Mouse (Mus musculus) regulatory T cell (primary cell): ENCODE measurements around the gene Pacsin1.

Experiments
- in situ Hi-C: fragments of 300-600 bp; cut with MboI, MseI; formaldehyde crosslinking; loops from one replicate; pipeline ENCODE4 v1.15.1; 2025; ENCODE audit warnings: high pct_unique_total_duplicates

The Pacsin1 gene

DNA sequence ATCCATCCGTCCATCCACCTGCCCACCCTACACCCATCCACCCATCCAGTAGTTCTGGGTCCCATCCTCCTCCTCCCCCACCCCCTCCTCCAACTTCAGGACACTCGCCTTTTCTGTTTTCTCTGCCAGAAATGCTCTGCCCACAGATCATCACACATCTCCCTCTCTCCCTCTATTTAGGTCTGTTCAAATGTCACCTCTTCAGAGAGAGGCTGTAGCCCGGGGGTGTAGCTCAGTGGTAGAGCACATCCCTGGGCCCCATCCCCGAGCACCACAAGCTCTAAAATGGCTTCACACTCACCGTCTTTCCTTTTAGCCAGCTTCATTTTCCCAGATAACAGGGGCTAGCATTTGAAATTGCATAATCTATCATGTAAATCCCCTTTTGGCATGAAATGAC is 22.4 kb downstream of the Pacsin1 start:
- in situ Hi-C loops: no loop called here

DNA sequence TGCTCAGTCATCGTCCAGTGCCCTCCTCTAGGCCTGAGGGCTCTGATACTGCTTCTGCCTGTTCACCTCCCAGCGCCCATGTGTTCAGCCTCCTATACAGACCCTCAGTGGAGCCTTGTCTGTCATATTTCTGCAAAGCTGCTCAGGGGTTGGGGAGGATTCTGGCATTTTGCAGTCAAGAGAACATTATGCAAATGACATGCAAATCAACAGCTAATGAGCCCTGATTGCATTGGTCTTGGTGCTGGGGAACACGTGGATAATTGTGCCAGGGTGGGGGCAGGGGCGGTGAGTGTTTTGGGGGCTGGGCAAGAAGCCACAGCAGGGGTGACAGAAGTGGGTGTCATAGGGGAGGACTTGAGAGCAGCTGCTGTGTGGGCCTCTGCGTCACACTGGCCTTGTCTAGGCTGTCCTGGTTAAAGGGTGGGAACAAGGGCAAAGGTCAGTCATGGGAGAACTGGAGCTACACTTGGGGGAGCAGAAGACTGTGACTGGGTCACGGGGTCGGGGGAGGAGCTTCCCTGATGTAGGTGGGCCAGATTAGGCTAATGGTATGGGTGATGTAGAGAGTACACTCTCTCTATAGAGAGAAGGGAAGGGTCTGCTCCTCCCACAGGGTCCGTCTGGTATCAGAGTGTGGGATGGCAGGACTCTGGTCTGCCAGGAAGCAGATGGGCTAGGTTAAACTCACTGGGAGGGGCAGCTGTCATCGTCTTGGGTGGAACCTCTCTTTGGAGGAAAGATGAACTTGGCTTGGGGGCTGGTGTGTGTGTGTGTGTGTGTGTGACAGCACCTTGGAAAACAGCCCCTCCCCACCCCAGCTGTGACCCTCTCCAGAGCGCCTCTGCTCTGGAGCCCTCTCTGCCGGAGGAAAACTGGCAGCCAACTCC is 23.9 kb downstream of the Pacsin1 start:
- in situ Hi-C loops: no loop called here

DNA sequence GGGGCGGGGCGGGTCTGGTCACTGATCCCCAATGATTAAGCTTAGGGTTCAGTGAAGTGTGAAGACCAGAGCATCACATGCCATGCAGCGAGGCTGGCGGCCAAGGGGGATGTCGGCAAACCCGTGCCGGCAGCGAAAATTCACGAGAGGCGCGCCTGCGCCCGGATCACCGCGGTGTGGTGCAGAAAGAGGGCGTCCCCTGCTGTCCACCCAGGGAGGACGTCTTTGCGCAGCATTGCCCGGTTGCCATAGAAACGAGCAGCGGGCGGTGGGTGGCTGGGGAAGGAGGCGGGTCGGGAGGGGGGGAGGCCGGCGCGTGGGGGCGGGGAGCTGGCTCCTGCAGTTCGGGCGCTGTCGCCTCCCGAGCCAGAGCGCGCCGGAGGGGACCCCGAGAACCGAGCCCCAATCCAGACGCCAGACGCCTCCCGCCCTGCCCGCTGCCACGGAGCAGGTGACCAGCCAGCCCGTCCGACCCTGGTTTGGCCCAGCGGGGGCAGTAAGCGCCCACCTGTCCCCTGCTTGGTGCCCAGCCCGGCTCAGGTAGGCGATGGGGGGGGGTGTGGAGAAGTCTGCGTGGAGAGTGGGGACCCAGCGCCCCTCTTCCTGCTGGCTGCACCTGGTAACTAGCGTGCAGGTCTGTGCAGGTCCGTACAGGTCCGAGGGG is 29.7 kb downstream of the Pacsin1 start:
- in situ Hi-C loops: no loop called here

DNA sequence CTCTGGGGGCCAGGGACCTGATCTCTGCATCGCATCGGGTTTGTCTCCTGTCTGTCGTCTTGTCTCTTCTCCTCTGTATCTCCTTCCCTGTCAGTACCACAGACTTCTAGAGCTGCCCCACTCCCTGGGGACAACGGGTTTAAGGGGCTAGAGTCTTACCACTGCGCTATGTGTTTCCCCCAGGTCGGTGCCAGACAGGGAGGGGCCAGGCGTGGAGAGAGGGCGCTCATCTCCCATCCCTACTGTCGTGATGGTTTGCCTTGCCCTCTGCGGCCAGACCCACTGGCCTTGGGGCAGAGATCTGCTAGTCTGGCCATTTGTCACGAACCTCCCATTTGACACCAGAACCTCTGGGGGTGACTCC is 30.2 kb downstream of the Pacsin1 start:
- in situ Hi-C loops: no loop called here

DNA sequence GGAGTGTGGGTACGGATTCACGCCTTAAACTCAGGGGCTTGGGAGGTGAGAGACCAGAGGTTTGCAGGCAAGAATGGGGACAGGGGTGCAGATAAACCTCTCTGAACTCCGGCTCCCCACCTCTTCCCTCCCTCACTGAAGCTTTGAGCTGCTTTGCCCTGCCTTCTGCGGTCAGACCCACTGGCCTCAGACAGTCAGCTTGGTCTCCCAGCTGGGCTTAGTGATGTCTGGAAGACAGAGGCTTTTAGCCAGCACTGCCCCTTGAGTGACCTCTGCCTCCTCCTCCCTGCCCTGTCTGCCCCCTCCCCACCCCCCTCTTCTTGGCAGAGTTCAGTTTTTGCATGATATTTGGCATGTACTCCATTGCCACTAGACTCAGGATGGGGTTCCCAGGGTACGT is 31.1 kb downstream of the Pacsin1 start:
- in situ Hi-C loops: no loop called here

DNA sequence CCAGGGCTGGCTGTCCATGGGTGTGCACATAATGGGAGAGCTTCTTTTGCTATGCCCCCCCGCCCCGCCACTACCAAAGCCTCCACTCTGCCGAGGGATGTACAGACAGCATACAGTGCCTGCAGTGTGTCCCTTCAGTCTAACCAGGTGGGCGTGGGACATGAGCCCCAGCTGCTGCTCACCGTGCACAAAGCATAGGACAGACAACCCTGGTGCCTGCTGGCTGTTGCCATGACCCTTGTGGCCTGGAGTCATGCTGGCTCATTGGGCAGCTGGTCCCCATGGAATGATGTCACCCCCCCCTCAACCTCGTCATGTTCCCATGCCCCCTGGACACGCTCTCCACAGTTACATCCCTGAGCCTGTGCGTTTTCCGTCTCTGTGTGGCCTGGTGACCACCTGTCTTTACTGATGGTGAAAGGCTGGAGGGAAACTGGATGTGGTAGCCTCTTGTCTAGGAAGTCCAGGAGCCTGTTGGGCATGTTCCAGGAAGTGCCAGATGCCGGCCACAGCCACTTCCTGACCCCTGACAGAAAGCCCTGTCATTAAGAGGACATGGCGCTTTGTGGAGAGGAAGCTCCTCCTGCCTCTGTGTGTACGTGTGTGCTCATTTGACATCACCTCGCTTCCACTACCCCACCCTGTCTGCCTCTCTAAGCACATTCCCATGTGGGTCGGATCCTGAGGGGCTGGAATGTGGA is 35.8 kb downstream of the Pacsin1 start:
- in situ Hi-C loops: no loop called here

DNA sequence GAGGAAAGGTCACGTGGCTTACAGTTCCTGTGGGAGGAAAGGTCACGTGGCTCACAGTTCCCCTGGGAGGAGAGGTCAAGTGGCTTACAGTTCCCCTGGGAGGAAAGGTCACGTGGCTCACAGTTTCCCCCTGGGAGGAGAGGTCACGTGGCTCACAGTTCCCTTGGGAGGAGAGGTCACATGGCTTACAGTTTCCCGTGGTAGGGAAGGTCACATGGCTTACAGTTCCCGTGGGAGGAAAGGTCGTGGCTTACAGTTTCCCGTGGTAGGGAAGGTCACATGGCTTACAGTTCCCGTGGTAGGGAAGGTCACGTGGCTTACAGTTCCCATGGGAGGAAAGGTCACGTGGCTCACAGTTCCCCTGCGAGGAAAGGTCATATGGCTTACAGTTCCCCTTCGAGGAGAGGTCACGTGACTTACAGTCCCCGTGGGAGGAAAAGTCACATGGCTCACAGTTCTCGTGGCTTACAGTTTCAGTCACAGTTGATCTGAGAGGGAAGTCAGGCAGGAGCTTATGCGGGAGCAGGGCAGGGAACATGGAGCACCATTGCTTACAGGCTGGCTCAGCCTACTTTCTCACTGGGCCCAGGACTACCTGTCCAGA is 44.4 kb downstream of the Pacsin1 start:
- in situ Hi-C loops: no loop called here

DNA sequence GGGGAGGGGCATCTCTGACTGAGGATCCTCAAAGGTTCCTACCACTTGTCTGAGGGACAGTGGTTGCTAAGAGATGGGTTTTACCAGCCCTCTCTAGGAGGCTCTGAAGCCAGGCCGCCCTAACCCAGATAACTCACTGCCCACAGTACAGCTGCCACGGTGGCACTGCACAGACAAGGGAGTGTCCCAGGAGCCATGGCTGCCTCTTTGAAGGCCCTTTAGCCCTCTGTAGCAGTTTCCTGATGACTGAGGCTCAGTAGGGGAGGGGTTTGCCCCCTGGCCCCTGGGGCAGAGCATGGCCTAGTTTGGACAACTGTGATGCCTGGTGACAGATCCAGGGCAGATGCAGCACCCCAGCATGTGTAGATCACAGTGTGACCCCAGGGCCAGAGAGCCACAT is 45.5 kb downstream of the Pacsin1 start:
- in situ Hi-C loops: no loop called here

DNA sequence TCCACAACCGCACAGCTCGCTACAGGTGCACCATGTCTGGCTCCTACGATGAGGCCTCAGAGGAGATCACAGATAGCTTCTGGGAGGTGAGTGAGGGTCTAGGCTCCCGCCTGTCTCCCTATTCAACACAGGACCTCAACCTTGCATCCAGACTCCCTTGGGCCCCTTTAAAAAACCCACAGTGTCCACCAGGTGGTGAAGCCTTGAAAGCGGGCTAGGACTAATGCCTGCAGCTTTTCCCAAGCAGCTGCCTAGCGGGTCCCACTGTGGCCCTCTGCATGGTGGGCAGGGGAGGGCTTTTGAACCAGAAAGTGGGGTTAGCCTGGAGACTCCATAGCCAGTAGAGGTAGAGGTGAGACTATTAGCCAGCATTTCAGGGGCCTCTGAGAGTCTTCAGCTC is 46.5 kb downstream of the Pacsin1 start:
- in situ Hi-C loops: no loop called here

DNA sequence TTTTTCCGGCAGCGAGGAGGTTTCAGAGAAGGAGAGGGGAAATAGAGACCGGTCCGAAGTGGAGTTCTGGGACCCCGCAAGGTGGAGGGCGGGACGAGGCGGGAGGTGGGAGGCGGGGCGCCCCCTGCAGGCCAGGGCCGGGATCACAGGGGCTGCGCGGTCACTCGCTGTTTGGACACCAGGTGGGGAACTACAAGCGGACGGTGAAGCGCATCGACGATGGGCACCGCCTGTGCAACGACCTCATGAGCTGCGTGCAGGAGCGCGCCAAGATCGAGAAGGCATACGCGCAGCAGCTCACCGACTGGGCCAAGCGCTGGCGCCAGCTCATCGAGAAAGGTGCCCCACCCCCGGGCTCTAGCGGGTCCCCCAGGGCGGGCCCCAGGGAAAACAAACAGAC is 47.2 kb downstream of the Pacsin1 start:
- in situ Hi-C loops: no loop called here

DNA sequence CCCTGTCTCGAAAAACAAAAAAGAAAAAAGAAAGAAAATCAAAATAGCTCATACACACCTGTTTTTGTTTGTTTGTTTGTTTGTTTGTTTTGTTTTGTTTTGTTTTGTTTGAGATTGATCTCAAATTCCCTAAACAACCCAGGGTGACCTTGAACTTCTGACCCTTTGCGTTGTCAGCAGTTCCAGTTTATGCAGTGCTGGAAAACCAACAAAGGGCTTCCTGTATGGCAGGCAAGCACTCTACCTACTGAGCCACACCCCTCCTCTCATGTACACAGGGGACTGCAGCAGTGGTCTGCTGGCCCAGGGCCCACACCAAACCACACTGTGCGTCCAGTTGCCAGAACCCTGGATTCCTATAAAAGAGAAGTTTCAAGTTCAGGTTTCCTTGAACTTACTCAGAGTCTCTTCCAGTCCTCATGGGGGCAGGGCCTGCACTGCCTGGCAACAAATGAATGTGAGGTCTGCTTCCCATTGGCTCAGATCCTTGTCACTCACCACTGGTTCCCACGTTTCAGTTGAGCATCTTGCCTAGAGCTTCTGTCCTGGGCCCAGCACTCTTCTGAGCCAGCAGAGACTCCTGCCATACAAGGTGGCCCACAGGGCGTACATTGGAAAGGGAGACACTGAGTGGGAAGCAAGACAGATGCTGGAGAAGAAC is 48.8 kb downstream of the Pacsin1 start:
- in situ Hi-C loops: no loop called here

DNA sequence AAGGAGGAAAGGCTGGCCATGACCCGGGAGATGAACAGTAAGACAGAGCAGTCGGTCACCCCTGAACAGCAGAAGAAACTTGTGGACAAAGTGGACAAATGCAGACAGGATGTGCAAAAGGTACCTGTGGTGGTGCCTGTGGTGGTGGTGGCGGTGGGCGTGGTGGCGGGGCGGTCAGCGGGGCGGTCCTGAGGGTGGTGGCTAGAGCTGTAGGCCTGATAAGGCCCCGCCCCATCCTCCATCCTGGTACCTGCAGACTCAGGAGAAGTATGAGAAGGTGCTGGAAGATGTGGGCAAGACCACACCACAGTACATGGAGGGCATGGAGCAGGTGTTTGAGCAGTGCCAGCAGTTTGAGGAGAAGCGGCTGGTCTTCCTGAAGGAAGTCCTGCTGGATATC is 50.4 kb downstream of the Pacsin1 start:
- in situ Hi-C loops: no loop called here

DNA sequence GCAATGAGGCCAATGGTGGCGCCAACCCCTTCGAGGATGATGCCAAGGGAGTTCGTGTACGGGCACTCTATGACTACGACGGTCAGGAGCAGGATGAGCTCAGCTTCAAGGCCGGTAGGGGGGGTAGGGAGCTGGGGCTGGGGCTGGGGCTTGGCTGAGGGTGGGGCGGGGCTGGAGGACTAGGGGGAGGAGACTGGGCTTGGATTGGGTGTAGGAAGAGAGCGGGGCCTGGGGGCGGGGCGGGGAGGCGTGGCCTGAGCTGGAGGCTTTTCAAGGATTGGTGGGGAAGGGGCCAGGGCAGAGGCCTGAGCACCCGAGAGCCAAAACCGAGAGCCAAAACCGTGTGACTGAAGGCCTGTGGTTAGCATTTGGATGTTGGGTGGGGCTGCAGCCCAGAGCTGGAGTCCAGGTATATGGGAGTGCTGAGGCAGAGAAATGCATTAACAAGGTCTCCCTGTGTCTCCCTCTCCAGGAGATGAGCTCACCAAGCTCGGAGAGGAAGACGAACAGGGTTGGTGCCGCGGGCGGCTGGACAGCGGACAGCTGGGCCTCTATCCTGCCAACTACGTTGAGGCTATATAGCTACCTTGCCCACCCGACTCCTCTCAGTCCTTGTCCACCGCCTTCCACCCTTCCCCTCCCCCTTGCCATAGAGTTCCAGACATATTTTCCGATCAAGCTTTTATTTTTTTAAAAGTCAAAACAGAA is 52.8 kb downstream of the Pacsin1 start:
- in situ Hi-C loops: no loop called here

DNA sequence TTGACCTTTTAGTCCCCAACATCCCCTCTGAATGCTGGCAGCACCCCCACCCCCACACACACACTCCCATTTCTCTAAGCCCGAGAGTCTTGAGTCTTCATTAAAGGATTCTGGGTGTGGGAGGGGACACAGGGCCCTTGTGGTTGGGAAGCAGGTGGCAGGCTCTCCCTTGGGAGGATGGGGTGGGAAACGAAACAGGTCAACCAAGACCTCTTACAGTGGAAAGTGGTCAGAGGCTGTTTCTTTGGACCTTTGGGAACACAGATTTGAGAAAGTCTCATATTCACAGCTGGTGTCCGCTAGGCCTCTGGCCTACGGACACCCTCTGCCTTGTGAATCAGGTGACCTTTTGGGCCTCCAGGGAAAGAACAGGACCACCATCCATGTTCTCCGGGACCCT is 54.3 kb downstream of the Pacsin1 start:
- in situ Hi-C loops: no loop called here

DNA sequence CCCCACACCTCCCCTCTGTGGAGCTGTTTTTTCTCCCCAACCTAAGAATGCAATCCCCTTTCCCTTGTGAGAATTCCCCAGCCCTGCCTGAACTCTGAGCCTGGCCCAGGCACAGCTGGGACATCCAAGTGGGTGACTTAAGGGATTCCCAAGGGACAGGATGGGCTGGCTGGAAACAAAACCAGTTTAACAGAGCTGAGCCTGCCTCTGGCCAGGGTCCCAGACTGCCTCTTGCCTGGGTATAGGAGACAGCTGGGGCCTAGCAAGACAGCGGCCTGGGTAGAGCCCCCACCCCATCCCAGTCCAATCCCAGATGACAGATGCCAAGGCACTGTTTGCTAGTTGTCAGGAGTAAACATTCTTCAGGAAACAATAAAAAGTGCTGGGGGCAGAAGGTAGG is 57.5 kb downstream of the Pacsin1 start:
- in situ Hi-C loops: no loop called here

DNA sequence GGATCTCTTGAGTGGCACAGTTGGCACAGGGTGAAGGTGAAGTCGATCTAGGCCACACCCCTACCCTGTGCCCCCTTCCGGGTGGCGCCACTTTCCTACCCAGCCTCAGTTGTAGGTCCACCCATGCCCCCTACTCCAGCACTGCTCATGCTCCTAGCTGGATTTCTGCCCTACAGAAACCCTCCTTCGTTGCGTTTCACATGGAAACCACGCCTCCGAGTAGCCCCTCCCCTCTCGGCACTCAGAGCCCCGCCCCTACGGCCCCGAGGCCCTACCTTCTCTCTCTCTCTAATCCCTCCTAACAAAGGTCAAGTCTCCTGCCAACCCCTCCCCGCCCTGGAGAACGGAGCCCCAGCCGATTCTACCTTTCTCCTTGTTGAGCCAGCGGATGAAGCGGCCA is 61.5 kb downstream of the Pacsin1 start:
- in situ Hi-C loops: no loop called here

DNA sequence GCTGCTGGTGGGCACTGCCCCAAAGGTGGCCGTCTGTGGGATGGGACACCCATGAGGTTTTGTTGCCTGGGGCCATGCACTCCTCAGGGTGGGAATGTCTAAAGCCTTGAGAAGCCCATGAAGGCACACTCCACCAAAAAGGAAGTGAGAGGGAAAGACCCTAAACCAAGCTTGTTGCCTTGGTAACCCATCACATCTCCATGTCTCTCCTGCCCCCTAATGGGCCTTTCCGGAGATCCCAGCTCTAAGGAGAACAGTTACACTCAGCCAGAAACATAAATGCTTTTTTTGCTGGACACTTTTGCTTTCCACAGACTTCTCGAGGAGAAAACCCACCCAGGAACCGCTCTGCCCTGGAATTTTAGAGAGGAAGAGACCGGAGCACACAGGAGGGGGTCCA is 62.9 kb downstream of the Pacsin1 start:
- in situ Hi-C loops: no loop called here

DNA sequence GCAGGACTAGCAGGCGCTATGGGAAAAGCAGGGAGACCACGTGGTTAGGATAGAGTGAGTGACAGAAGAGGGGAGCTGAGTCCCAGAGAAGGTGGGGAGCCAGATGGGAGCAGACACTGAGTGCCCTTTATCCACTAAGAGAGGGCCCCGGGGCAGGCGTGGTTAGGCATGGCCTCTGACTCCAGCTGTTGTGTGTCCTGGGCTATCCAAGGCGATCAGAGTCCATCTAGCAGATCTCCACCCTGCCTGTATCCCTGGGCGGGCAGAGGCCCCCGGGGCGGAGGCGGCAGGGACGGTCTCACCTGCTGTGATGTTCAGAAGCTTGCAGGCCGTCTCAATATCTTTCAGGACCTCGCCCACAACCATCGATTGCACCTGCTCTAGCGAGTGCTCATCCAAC is 64.4 kb downstream of the Pacsin1 start:
- in situ Hi-C loops: no loop called here

DNA sequence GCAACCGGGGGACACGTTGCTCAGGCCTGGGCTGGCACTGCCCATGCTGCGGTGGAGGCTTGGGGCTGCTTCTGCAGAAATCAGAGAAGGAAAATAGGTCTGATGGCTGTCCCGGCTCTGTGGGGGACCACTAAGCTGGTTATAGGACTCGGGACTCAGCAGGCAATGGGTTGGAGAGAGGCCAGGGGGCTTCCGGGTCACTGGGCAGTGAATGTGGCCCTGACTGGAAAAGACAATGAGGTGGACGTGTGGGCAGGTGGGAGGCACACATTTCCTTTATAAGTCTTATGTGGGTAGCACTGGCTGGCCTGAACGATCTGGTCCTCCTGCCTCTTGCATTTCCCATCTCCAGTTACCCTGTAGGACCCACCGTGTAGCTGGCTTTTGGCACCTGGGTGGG is 65.0 kb downstream of the Pacsin1 start:
- in situ Hi-C loops: no loop called here

DNA sequence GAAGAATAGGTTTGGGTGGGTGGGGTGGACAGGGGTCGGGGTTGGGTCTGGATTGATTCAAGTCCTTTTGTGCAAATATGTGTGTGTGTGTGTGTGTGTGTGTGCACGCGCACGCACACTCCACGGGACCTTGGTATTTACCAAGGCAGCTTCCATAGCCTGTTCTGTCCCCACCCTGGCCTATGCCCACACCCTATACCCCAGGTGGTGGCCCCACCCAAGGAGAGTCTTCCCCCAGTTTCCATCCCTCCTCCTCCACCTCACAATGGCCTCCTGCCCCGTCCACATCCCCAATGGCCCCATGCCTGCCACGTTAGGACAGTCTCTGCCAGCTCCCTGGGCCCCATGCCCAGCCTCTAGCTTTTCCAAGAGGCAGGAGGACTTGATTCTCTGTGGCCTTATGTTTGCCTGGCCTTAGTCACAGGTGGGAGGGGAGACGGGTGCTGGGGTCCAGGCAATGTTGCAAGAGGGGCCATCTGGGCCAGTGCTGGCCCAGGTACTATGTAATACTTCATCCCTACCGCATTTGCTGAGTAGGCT is 65.9 kb downstream of the Pacsin1 start:
- in situ Hi-C loops: no loop called here

DNA sequence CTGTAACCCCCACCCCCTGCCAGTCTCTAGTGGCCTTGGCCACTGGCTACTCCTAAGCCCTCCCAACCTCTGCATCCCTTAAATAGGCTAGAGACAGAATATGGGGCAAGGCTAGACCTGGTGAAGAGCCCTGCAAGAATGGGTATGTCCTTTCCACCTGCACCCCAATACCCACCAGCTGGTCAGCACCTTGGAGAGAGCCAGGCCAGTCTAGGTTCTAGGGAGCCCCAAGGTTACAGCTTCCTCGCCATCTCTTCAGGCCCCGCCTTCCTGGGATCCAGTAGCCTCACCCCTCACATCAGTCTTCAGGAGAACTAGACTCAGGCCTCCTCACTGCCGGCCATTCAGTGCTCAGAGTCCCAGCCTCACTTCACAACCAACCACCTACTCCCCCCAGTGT is 69.0 kb downstream of the Pacsin1 start:
- in situ Hi-C loops: no loop called here
